Mouse (Mus musculus): ENCODE data around the gene Rps15. TPM values are rescaled to one million over a fixed set of nuclear protein-coding genes. Genes with fewer than 3 reads are reported as not detected.

Rps15 gene
- polyA plus RNA-seq, 1 experiment, result 2,157 TPM

DNA sequence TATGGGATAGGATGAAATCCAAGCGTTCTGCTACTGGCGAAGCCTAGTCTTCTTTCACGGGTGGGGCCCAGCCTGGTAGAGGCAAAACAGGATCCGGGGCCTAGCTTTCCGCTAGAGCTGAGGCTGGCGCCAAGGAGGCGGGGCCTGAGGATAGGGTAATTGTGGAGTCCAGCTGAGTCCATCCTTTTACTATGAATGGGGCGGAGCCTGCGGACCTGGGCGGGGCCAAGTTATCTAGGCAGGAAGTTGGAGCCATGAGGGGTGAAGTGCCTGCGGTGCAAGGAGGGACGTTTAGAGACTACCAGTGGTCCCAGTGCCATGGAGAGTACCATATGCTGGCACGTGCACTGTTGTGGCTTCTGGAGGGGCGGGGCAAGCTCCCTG is 30.7 kb upstream of the Rps15 start:
- peak; percentile 94 for DNase-seq (ENCODE audit: low read depth)
- TF ChIP-seq CTCF (IDR thresholded peaks at IDR 0.05; ENCODE audit: borderline replicate concordance, extremely low read depth, insufficient read depth, insufficient read length) (no peak), POLR2A (IDR thresholded peaks at IDR 0.05; ENCODE audit: borderline replicate concordance, extremely low read depth, insufficient read depth, insufficient read length, poor library complexity, severe bottlenecking) (no peak)

DNA sequence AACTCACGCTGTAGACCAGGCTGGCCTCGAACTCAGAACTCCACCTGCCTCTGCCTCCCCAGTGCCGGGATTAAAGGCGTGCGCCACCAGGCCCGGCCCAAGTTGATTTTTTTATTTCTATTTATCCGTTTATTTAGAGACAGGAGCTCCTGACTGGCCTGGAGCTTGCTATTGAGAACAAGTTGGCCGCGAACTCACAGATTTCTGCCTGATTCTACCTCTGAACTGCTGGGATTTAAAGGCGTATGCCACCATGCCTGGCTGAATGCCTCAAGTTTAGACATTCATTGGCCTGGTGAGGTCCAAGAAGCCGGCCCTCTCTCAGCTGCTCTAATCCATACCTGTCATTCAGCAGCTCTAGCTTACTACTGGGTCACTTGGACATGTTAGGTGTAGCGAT is 30.1 kb upstream of the Rps15 start:
- TF ChIP-seq CTCF (IDR thresholded peaks at IDR 0.05; ENCODE audit: borderline replicate concordance, extremely low read depth, insufficient read depth, insufficient read length) (no peak), POLR2A (IDR thresholded peaks at IDR 0.05; ENCODE audit: borderline replicate concordance, extremely low read depth, insufficient read depth, insufficient read length, poor library complexity, severe bottlenecking) (no peak)
- DNase-seq (ENCODE audit: low read depth), result no peak

DNA sequence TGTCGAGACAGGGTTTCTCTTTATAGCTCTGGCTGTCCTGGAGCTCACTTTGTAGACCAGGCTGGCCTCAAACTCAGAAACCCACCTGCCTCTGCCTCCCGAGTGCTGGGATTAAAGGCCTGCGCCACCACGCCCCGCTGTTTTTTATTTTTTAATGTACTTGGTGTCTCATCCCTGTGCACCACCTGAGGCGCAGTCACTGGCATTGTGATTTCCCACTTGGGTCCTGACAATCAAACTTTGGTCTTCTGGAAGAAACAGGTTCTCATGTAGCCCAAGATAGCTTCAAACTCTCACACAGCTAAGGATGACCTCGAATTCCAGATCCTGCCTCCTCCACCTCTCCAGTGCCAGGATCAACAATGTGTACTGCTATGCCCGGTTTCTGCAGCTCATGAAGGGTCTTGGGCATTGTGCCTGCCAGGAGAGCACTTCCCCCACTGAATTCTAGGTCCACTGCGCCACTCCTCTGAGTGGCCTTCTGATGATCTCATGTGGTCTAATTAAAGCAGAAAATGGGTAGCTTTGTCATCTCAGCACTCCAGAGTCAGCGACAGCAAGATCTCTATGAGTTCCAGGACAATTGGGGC is 29.4 kb upstream of the Rps15 start:
- TF ChIP-seq CTCF (IDR thresholded peaks at IDR 0.05; ENCODE audit: borderline replicate concordance, extremely low read depth, insufficient read depth, insufficient read length), result no peak
- no peak for TF ChIP-seq POLR2A (IDR thresholded peaks at IDR 0.05; ENCODE audit: borderline replicate concordance, extremely low read depth, insufficient read depth, insufficient read length, poor library complexity, severe bottlenecking)
- DNase-seq (ENCODE audit: low read depth), result no peak

- peak; percentile 100 for DNase-seq (ENCODE audit: low read depth)
- TF ChIP-seq POLR2A (IDR thresholded peaks at IDR 0.05; ENCODE audit: borderline replicate concordance, extremely low read depth, insufficient read depth, insufficient read length, poor library complexity, severe bottlenecking), result peak; percentile 97
- no peak for TF ChIP-seq CTCF (IDR thresholded peaks at IDR 0.05; ENCODE audit: borderline replicate concordance, extremely low read depth, insufficient read depth, insufficient read length)
Measured at GRCm38 (mm10) chr10:80264341-80265148, 27.7 kb upstream of the Rps15 start.

DNA sequence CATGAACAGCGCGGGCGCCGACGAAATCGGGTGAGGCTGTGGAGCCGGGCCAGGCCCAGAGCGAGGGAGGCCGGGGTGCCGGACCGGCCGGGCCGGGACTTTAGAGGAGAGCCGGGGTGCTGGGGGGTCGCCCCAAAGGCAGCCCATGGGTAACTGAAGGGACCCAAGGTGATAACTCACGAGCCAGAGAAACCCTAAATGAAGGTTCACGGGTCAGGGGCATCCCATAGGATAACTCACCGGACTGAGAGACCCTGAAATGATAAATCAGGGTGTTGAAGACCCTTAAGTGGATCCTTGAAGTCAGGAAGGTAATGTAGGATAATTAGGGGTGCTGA is 27.1 kb upstream of the Rps15 start:
- DNase-seq (ENCODE audit: low read depth), result no peak
- TF ChIP-seq POLR2A (IDR thresholded peaks at IDR 0.05; ENCODE audit: borderline replicate concordance, extremely low read depth, insufficient read depth, insufficient read length, poor library complexity, severe bottlenecking) (no peak), CTCF (IDR thresholded peaks at IDR 0.05; ENCODE audit: borderline replicate concordance, extremely low read depth, insufficient read depth, insufficient read length) (no peak)

DNA sequence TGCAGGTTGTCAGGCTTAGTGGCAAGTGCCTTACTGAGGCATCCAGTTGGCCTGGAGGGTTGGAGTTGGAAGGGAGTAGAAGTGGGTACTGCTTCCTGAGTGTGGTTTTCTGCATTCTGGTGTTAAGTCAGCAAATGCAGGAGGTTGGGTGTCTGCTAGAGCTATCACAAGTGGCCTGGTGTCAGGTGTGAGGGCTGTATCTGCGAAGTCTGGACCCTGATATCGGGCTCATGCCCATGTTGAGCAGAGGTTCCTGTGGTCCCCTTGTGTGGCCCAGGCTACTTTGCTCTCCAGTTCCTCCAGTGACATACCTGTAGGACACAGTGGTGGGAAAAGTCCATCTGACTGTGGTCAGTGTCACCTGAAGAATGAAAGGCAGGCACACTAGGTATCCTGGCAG is 22.2 kb upstream of the Rps15 start:
- no peak for DNase-seq (ENCODE audit: low read depth)

GRCm38 (mm10) chr10:80270734-80271181 is 21.5 kb upstream of the Rps15 start:
- DNase-seq (ENCODE audit: low read depth), result no peak
- TF ChIP-seq CTCF (IDR thresholded peaks at IDR 0.05; ENCODE audit: borderline replicate concordance, extremely low read depth, insufficient read depth, insufficient read length) (no peak), POLR2A (IDR thresholded peaks at IDR 0.05; ENCODE audit: borderline replicate concordance, extremely low read depth, insufficient read depth, insufficient read length, poor library complexity, severe bottlenecking) (no peak)

More for the DNA sequence above, 22.2 kb upstream of the Rps15 start:
- TF ChIP-seq POLR2A (IDR thresholded peaks at IDR 0.05; ENCODE audit: borderline replicate concordance, extremely low read depth, insufficient read depth, insufficient read length, poor library complexity, severe bottlenecking) (no peak), CTCF (IDR thresholded peaks at IDR 0.05; ENCODE audit: borderline replicate concordance, extremely low read depth, insufficient read depth, insufficient read length) (no peak)

- no peak for DNase-seq (ENCODE audit: low read depth)
- no peak for TF ChIP-seq CTCF (IDR thresholded peaks at IDR 0.05; ENCODE audit: borderline replicate concordance, extremely low read depth, insufficient read depth, insufficient read length)
- no peak for TF ChIP-seq POLR2A (IDR thresholded peaks at IDR 0.05; ENCODE audit: borderline replicate concordance, extremely low read depth, insufficient read depth, insufficient read length, poor library complexity, severe bottlenecking)
Measured at GRCm38 (mm10) chr10:80271186-80271843, 20.9 kb upstream of the Rps15 start.

DNA sequence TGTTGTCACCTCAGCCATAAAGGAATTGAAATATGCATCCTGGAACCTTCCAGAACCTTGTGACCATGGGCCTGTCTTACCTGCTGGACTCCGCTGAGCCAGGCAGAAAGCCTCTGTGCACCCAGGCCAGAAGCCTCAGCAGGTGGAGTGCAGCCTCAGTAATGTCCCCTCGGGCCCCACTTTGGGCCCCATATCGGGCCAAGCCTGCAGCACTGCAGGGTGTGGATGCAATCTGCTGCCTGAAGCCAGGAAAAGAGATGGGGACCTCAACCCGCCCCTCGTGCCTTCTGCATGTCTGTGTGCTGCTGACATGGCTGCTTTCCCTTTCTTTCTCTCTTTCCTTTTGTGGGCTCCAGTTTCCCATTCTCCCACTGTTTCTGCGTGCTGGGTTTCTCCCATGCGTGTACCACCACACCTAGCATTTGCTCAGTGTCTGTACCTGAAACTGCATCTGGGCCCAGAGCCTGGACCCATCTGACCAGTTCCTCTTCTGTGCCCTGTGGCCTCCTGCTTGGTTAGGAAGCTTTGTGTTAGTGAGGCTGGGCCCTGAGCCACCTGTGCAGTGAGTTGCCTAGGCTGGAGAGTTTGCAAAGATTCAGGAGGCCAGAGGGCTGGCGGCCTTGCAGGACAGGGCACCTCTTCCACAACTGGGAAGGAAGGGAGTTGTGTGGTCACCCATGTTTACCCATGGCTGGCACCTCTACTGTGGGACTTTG is 20.2 kb upstream of the Rps15 start:
- TF ChIP-seq POLR2A (IDR thresholded peaks at IDR 0.05; ENCODE audit: borderline replicate concordance, extremely low read depth, insufficient read depth, insufficient read length, poor library complexity, severe bottlenecking), result no peak
- TF ChIP-seq CTCF (IDR thresholded peaks at IDR 0.05; ENCODE audit: borderline replicate concordance, extremely low read depth, insufficient read depth, insufficient read length), result no peak
- DNase-seq (ENCODE audit: low read depth), result no peak

- no peak for TF ChIP-seq CTCF (IDR thresholded peaks at IDR 0.05; ENCODE audit: borderline replicate concordance, extremely low read depth, insufficient read depth, insufficient read length)
- TF ChIP-seq POLR2A (IDR thresholded peaks at IDR 0.05; ENCODE audit: borderline replicate concordance, extremely low read depth, insufficient read depth, insufficient read length, poor library complexity, severe bottlenecking), result no peak
- DNase-seq (ENCODE audit: low read depth), result no peak
Measured at GRCm38 (mm10) chr10:80273847-80274246, 18.4 kb upstream of the Rps15 start.

GRCm38 (mm10) chr10:80276238-80276637 is 16.0 kb upstream of the Rps15 start:
- no peak for DNase-seq (ENCODE audit: low read depth)
- TF ChIP-seq CTCF (IDR thresholded peaks at IDR 0.05; ENCODE audit: borderline replicate concordance, extremely low read depth, insufficient read depth, insufficient read length) (no peak), POLR2A (IDR thresholded peaks at IDR 0.05; ENCODE audit: borderline replicate concordance, extremely low read depth, insufficient read depth, insufficient read length, poor library complexity, severe bottlenecking) (no peak)
